Comparison of ENCODE assay signal across 26 mouse cellular contexts in the genomic region with DNA sequence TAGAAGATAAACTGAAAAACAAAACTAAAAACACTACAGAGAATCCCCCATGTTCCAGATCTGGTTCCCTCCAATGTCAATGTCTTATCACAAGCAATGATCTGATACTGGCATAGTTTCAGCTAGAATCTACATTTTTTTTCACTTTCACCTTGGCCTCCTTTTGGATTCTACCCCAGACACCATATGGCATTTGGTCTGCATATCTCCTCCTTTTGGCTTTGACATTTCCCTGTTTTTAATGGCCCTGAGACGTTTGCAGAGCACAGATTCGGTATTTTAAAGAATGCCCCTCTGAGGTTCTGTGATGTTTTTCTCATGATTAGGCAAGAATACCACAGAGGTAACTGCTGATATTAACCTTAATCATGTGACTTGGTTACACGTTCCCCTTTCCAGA.
DNase-seq lines count a peak whose midpoint lies in the region; ATAC-seq and TF ChIP-seq lines count a peak whose summit lies in the region.
"Had no signal": no experiment of that assay in that cellular context is flagged by ENCODE, and none has a peak within 500 bp of the region (broad histone marks: within the 10 kb centered on the region; RNA-seq: fewer than 3 reads in every experiment).

No protein-coding gene starts in this region.

- TF ChIP-seq POLR2A in lung, adult 2 months (IDR thresholded peaks at IDR 0.05; ENCODE audit: borderline replicate concordance, extremely low read depth, low read depth, low read length): no peak

- H3K4me1 ChIP-seq in forebrain, embryonic 14.5 days (ENCODE audit: control insufficient read depth, insufficient read depth, low read length): peaks cover 2% of the 10 kb centered on the region; the same call in 1 of the 2 replicates
- H3K4me1 ChIP-seq in forebrain, postnatal 0 days (ENCODE audit: insufficient read depth): no peaks in the 10 kb centered on the region
- H3K4me1 ChIP-seq in lung, adult 2 months (ENCODE audit: control insufficient read depth, insufficient read depth, low read length): no peaks in the 10 kb centered on the region
- H3K4me1 ChIP-seq in hindbrain, embryonic 10.5 days (replicated peaks): peaks cover 5% of the 10 kb centered on the region; the same call in 1 of the 2 replicates
- H3K4me1 ChIP-seq: hindbrain, embryonic 13.5 days; midbrain, embryonic 10.5 days; neural tube, embryonic 12.5 days; stomach, embryonic 15.5 days had no signal

- no peak overlapping the region for H3K4me2 ChIP-seq in forebrain, embryonic 14.5 days (ENCODE audit: low read length)
- H3K4me2 ChIP-seq in forebrain, postnatal 0 days (ENCODE audit: low read depth): no peak overlapping the region
- H3K4me2 ChIP-seq: embryonic facial prominence, embryonic 15.5 days; hindbrain, embryonic 13.5 days; lung, embryonic 14.5 days; neural tube, embryonic 12.5 days; stomach, embryonic 15.5 days had no signal

- WGBS in forebrain, embryonic 14.5 days: 58% methylated on average over 3 of the region's 3 CpGs
- 50% methylated on average over 3 of the region's 3 CpGs for WGBS in forebrain, postnatal 0 days
- 58% methylated on average over 3 of the region's 3 CpGs for WGBS in lung, adult 2 months
- WGBS in hindbrain, embryonic 10.5 days: 86% methylated on average over 3 of the region's 3 CpGs

- H3K27me3 ChIP-seq in forebrain, embryonic 14.5 days (replicated peaks; ENCODE audit: control insufficient read depth, insufficient read depth, low read length): no peaks in the 10 kb centered on the region
- H3K27me3 ChIP-seq in forebrain, postnatal 0 days (ENCODE audit: insufficient read depth, low read length): no peaks in the 10 kb centered on the region
- H3K27me3 ChIP-seq in hindbrain, embryonic 10.5 days (ENCODE audit: insufficient read depth, poor library complexity, severe bottlenecking): no peaks in the 10 kb centered on the region
- H3K27me3 ChIP-seq: embryonic facial prominence, embryonic 15.5 days; hindbrain, embryonic 13.5 days; neural tube, embryonic 12.5 days; stomach, embryonic 15.5 days had no signal

- TF ChIP-seq CTCF in forebrain, postnatal 0 days (IDR thresholded peaks at IDR 0.05; ENCODE audit: low read depth): no peak
- no peak for TF ChIP-seq CTCF in lung, adult 2 months (IDR thresholded peaks at IDR 0.05; ENCODE audit: insufficient read depth, low read length)

- ATAC-seq in forebrain, embryonic 14.5 days: 0 out of 2 replicates have a peak, but pooled peaks have one; percentile 34
- ATAC-seq in forebrain, postnatal 0 days: no peak
- ATAC-seq: intestine, postnatal 0 days had no signal

- H3K4me3 ChIP-seq in forebrain, embryonic 14.5 days (ENCODE audit: low read depth, low read length): no peak overlapping the region
- H3K4me3 ChIP-seq in forebrain, postnatal 0 days (ENCODE audit: low read depth, low read length): no peak overlapping the region
- H3K4me3 ChIP-seq in lung, adult 2 months (replicated peaks; ENCODE audit: extremely low read depth, low read depth, low read length): no peak overlapping the region
- H3K4me3 ChIP-seq in hindbrain, embryonic 10.5 days: no peak overlapping the region
- H3K4me3 ChIP-seq: embryonic facial prominence, embryonic 10.5 days; embryonic facial prominence, embryonic 15.5 days; heart, embryonic 10.5 days; hindbrain, embryonic 13.5 days; midbrain, embryonic 10.5 days; myocyte; neural tube, embryonic 12.5 days; stomach, embryonic 15.5 days had no signal

- no peaks in the 10 kb centered on the region for H3K9me3 ChIP-seq in forebrain, embryonic 14.5 days (replicated peaks; ENCODE audit: control insufficient read depth, low read length)
- no peaks in the 10 kb centered on the region for H3K9me3 ChIP-seq in forebrain, postnatal 0 days (ENCODE audit: low read length)
- H3K9me3 ChIP-seq in hindbrain, embryonic 10.5 days: no peaks in the 10 kb centered on the region
- H3K9me3 ChIP-seq: embryonic facial prominence, embryonic 10.5 days; embryonic facial prominence, embryonic 15.5 days; G1E; heart, embryonic 10.5 days; hindbrain, embryonic 13.5 days; midbrain, embryonic 10.5 days; neural tube, embryonic 12.5 days; stomach, embryonic 15.5 days had no signal

- peak; percentile 43 for DNase-seq in forebrain, embryonic 14.5 days (ENCODE audit: low spot score)
- no peak for DNase-seq in forebrain, postnatal 0 days
- DNase-seq in brain, adult 2 months (ENCODE audit: low read depth, low spot score): peak; percentile 92
- DNase-seq in cerebellum, adult 18-20 months: peak; percentile 70
- peak; percentile 73 to 79 for DNase-seq in cerebellum, postnatal 10 days
- DNase-seq in lung, adult 2 months: no peak
- DNase-seq in hindbrain, embryonic 10.5 days (ENCODE audit: low spot score): no peak
- DNase-seq in right cerebral cortex, postnatal 10 days (ENCODE audit: low spot score in 2 of 2): no peak
- DNase-seq: gastrocnemius, postnatal 14 days; heart, postnatal 36 days; kidney, adult 9 months; kidney, postnatal 10 days; liver; lung, embryonic 14.5 days; lung, postnatal 14 days had no signal

- no peak overlapping the region for H3K27ac ChIP-seq in forebrain, embryonic 14.5 days (ENCODE audit: low read depth, low read length)
- no peak overlapping the region for H3K27ac ChIP-seq in forebrain, postnatal 0 days (ENCODE audit: low read depth, low read length)
- H3K27ac ChIP-seq in hindbrain, embryonic 10.5 days: no peak overlapping the region
- H3K27ac ChIP-seq: embryonic facial prominence, embryonic 10.5 days; embryonic facial prominence, embryonic 15.5 days; heart, embryonic 10.5 days; hindbrain, embryonic 13.5 days; liver, embryonic 14.5 days; midbrain, embryonic 10.5 days; neural tube, embryonic 12.5 days; stomach, embryonic 15.5 days had no signal

- no peak overlapping the region for H3K9ac ChIP-seq in forebrain, embryonic 14.5 days (ENCODE audit: low read length)
- no peak overlapping the region for H3K9ac ChIP-seq in forebrain, postnatal 0 days
- H3K9ac ChIP-seq: embryonic facial prominence, embryonic 15.5 days; hindbrain, embryonic 13.5 days; liver, embryonic 14.5 days; lung, embryonic 14.5 days; neural tube, embryonic 12.5 days; stomach, embryonic 15.5 days had no signal

- no peaks in the 10 kb centered on the region for H3K36me3 ChIP-seq in forebrain, embryonic 14.5 days (ENCODE audit: control insufficient read depth, insufficient read depth, low read length)
- H3K36me3 ChIP-seq in forebrain, postnatal 0 days (ENCODE audit: insufficient read depth): no peaks in the 10 kb centered on the region
- no peaks in the 10 kb centered on the region for H3K36me3 ChIP-seq in hindbrain, embryonic 10.5 days
- H3K36me3 ChIP-seq: embryonic facial prominence, embryonic 10.5 days; embryonic facial prominence, embryonic 15.5 days; G1E; heart, embryonic 10.5 days; hindbrain, embryonic 13.5 days; midbrain, embryonic 10.5 days; neural tube, embryonic 12.5 days; stomach, embryonic 15.5 days had no signal

Comparison
In these comparisons a context has a peak if more than half of its experiments do, and no peak if none do; other contexts are left out.
1. DNase-seq: peak in forebrain, embryonic 14.5 days (single experiment), brain, adult 2 months (single experiment), cerebellum, adult 18-20 months (2 of 2) and cerebellum, postnatal 10 days (2 of 2); none in forebrain, postnatal 0 days (single experiment), lung, adult 2 months (single experiment), hindbrain, embryonic 10.5 days (single experiment) and right cerebral cortex, postnatal 10 days (0 of 2).